ENCODE assay signal across 13 mouse cellular contexts in the genomic region with DNA sequence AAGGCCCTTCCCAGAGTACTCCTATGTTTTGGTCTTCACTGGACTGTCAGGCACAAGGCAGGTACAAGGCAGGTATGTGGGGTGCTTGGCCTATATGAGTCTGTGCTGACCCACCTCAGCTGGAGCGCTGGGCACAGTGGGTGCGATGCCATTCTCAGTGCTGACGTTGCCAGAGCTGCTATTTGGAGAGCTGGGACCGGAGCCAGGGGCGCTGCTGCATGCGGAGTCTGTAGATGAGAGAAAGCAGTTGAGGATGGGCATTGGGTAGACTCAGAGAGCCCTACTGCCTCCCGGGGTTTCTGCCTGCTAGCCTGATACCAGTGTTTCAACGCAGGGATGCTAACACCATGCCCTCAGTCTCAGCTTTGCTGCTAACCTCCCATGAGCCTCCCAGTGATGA.
A peak's percentile ranks its signal among the peaks of the same experiment; 100 is the strongest.
DNase-seq lines count a peak whose midpoint lies in the region; ATAC-seq lines count a peak whose summit lies in the region.
"Had no signal": no experiment of that assay in that cellular context is flagged by ENCODE, and none has a peak within 500 bp of the region (broad histone marks: within the 10 kb centered on the region; RNA-seq: fewer than 3 reads in every experiment).

No protein-coding gene starts in this region.

- ATAC-seq in heart, embryonic 12.5 days (ENCODE audit: insufficient number of reproducible peaks, low FRiP score): no peak
- ATAC-seq in frontal cortex, adult (ENCODE audit: low TSS enrichment): peak; percentile 77
- no peak for ATAC-seq in forebrain, embryonic 16.5 days
- ATAC-seq: intestine, embryonic 15.5 days had no signal

- peaks cover 10% of the 10 kb centered on the region for H3K4me1 ChIP-seq in heart, embryonic 12.5 days (replicated peaks)
- no peaks in the 10 kb centered on the region for H3K4me1 ChIP-seq in midbrain, embryonic 10.5 days
- H3K4me1 ChIP-seq in forebrain, embryonic 16.5 days (replicated peaks; ENCODE audit: control insufficient read depth, insufficient read depth, low read length): no peaks in the 10 kb centered on the region
- H3K4me1 ChIP-seq: intestine, embryonic 15.5 days had no signal

- WGBS in heart, embryonic 12.5 days: 91% methylated on average over 8 of the region's 8 CpGs
- WGBS in midbrain, embryonic 10.5 days: 95% methylated on average over 8 of the region's 8 CpGs
- 76% methylated on average over 8 of the region's 8 CpGs for WGBS in forebrain, embryonic 16.5 days

- H3K4me2 ChIP-seq in heart, embryonic 12.5 days: no peak overlapping the region
- no peak overlapping the region for H3K4me2 ChIP-seq in forebrain, embryonic 16.5 days (ENCODE audit: low read length)
- H3K4me2 ChIP-seq: intestine, embryonic 15.5 days had no signal

- peak; percentile 51 to 71 for DNase-seq in heart, adult 18-20 months
- peak; percentile 63 for DNase-seq in heart, postnatal 4 days
- DNase-seq in right cerebral cortex, postnatal 10 days (ENCODE audit: low spot score in 2 of 2): peak; percentile 74 to 75
- no peak for DNase-seq in midbrain, embryonic 10.5 days (ENCODE audit: low spot score)
- no peak for DNase-seq in testis, postnatal 10 days (ENCODE audit: low spot score)
- DNase-seq: adrenal gland, adult 8-10 months; thymus, postnatal 4 days had no signal

- H3K27ac ChIP-seq in heart, embryonic 12.5 days (ENCODE audit: poor library complexity, severe bottlenecking): no peak overlapping the region
- no peak overlapping the region for H3K27ac ChIP-seq in midbrain, embryonic 10.5 days (replicated peaks)
- no peak overlapping the region for H3K27ac ChIP-seq in forebrain, embryonic 16.5 days (ENCODE audit: low read length)
- H3K27ac ChIP-seq: intestine, embryonic 15.5 days; macrophage had no signal

- H3K36me3 ChIP-seq in heart, embryonic 12.5 days: peaks cover 75% of the 10 kb centered on the region
- H3K36me3 ChIP-seq in midbrain, embryonic 10.5 days: peaks cover 92% of the 10 kb centered on the region
- H3K36me3 ChIP-seq in forebrain, embryonic 16.5 days (ENCODE audit: control insufficient read depth, insufficient read depth): peaks cover 13% of the 10 kb centered on the region; the same call in 1 of the 2 replicates

- no peak overlapping the region for H3K9ac ChIP-seq in heart, embryonic 12.5 days
- H3K9ac ChIP-seq in forebrain, embryonic 16.5 days (replicated peaks; ENCODE audit: low read depth, low read length): no peak overlapping the region
- H3K9ac ChIP-seq: intestine, embryonic 15.5 days had no signal

- no peak overlapping the region for H3K4me3 ChIP-seq in heart, embryonic 12.5 days
- no peak overlapping the region for H3K4me3 ChIP-seq in midbrain, embryonic 10.5 days
- H3K4me3 ChIP-seq in forebrain, embryonic 16.5 days (replicated peaks; ENCODE audit: low read length): no peak overlapping the region
- H3K4me3 ChIP-seq: intestine, embryonic 15.5 days; myocyte had no signal

- H3K9me3 ChIP-seq in heart, embryonic 12.5 days (replicated peaks): no peaks in the 10 kb centered on the region
- H3K9me3 ChIP-seq in midbrain, embryonic 10.5 days (replicated peaks): no peaks in the 10 kb centered on the region
- H3K9me3 ChIP-seq in forebrain, embryonic 16.5 days (ENCODE audit: control insufficient read depth, low read length): no peaks in the 10 kb centered on the region
- H3K9me3 ChIP-seq: intestine, embryonic 15.5 days had no signal

- H3K27me3 ChIP-seq in heart, embryonic 12.5 days (replicated peaks): no peaks in the 10 kb centered on the region
- no peaks in the 10 kb centered on the region for H3K27me3 ChIP-seq in midbrain, embryonic 10.5 days (ENCODE audit: low read depth, poor library complexity, severe bottlenecking)
- no peaks in the 10 kb centered on the region for H3K27me3 ChIP-seq in forebrain, embryonic 16.5 days (replicated peaks; ENCODE audit: control insufficient read depth, insufficient read depth, low read length)
- H3K27me3 ChIP-seq: intestine, embryonic 15.5 days had no signal

Comparison
In these comparisons a context has a peak if more than half of its experiments do, and no peak if none do; other contexts are left out.
1. DNase-seq: peak in heart, adult 18-20 months (2 of 2), heart, postnatal 4 days (single experiment) and right cerebral cortex, postnatal 10 days (2 of 2); none in midbrain, embryonic 10.5 days (single experiment) and testis, postnatal 10 days (single experiment).